In the genomic region with DNA sequence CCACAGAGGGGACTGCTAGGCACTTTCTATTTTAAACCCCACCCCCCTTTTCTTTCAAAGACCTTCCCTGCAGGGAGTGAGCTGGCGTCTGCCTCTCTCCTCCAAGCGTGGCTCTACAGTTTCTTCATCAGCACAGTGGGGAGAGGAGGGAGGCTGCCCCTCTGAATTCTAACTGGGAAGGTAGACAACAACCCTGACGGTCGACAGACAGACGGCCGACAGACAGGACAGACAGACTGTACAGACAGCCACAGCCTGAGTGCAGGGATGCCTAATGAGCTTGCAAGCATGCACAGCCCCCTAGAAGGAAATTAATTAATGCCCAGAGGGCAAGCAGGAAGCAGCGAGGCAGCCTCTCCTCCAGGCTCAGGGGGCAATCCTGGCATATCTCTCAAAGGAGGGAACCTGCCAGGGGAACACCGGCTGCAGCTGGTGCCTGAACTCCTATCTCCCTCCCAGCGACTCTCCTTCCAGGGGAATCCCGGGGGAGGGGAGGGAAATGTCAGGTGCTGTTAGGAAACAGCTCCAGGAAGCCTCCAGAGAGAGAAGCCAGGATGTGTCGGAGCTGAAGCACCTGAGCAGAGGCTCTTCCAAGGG, we compare ENCODE assay signal across 9 mouse cellular contexts. TPM values are rescaled to one million over a fixed set of nuclear protein-coding genes. Genes with fewer than 3 reads are reported as not detected.
DNase-seq lines count a peak whose midpoint lies in the region; ATAC-seq and TF ChIP-seq lines count a peak whose summit lies in the region.
"Had no signal": no experiment of that assay in that cellular context is flagged by ENCODE, and none has a peak within 500 bp of the region (broad histone marks: within the 10 kb centered on the region; RNA-seq: fewer than 3 reads in every experiment).

No protein-coding gene starts in this region.

- no peaks in the 10 kb centered on the region for H3K27me3 ChIP-seq in liver, embryonic 12.5 days (replicated peaks)
- no peaks in the 10 kb centered on the region for H3K27me3 ChIP-seq in forebrain, embryonic 11.5 days (ENCODE audit: control insufficient read depth, insufficient read depth, low read length)
- no peaks in the 10 kb centered on the region for H3K27me3 ChIP-seq in intestine, postnatal 0 days (replicated peaks; ENCODE audit: control insufficient read depth, insufficient read depth, low read length)
- no peaks in the 10 kb centered on the region for H3K27me3 ChIP-seq in small intestine, adult 2 months (ENCODE audit: control insufficient read depth, insufficient read depth, low read length)
- H3K27me3 ChIP-seq: liver, embryonic 15.5 days had no signal

- H3K36me3 ChIP-seq in liver, embryonic 12.5 days = no peaks in the 10 kb centered on the region
- H3K36me3 ChIP-seq in forebrain, embryonic 11.5 days (ENCODE audit: control insufficient read depth, insufficient read depth, low read length) = no peaks in the 10 kb centered on the region
- no peaks in the 10 kb centered on the region for H3K36me3 ChIP-seq in intestine, postnatal 0 days (ENCODE audit: control insufficient read depth, insufficient read depth)
- H3K36me3 ChIP-seq in small intestine, adult 2 months (ENCODE audit: control insufficient read depth, insufficient read depth, low read length) = no peaks in the 10 kb centered on the region
- H3K36me3 ChIP-seq: liver, embryonic 15.5 days had no signal

- 0 out of 2 replicates have a peak overlapping the region, but pooled peaks have one; percentile 8 for H3K4me3 ChIP-seq in liver, embryonic 12.5 days
- H3K4me3 ChIP-seq in forebrain, embryonic 11.5 days (ENCODE audit: low read depth, low read length) = 0 out of 2 replicates have a peak overlapping the region, but pooled peaks have one; percentile 1
- no peak overlapping the region for H3K4me3 ChIP-seq in intestine, postnatal 0 days (ENCODE audit: low read depth, low read length)
- no peak overlapping the region for H3K4me3 ChIP-seq in small intestine, adult 2 months (ENCODE audit: low read depth, low read length)
- H3K4me3 ChIP-seq: liver, embryonic 15.5 days had no signal

- TF ChIP-seq POLR2A in small intestine, adult 2 months (IDR thresholded peaks at IDR 0.05; ENCODE audit: low read depth, low read length) = no peak

- ATAC-seq in liver, embryonic 12.5 days = no peak
- peak; percentile 84 for ATAC-seq in forebrain, embryonic 11.5 days (replicated peaks; ENCODE audit: low FRiP score)
- peak; percentile 18 for ATAC-seq in intestine, postnatal 0 days
- ATAC-seq in megakaryocyte-erythroid progenitor cell, adult 5-6 weeks (replicated peaks; ENCODE audit: low FRiP score, low TSS enrichment, poor library complexity, severe bottlenecking) = no peak

- no peak for DNase-seq in liver
- DNase-seq in forebrain, embryonic 11.5 days (ENCODE audit: low spot score) = peak; percentile 75
- no peak for DNase-seq in spleen, adult 12 weeks (ENCODE audit: low spot score)
- DNase-seq in cerebellum, adult 9-11 months = no peak

- peak overlapping the region; percentile 58 for H3K4me2 ChIP-seq in liver, embryonic 12.5 days
- peak overlapping the region; percentile 41 for H3K4me2 ChIP-seq in forebrain, embryonic 11.5 days (ENCODE audit: low read depth, low read length, severe bottlenecking)
- peak overlapping the region; percentile 28 for H3K4me2 ChIP-seq in intestine, postnatal 0 days (replicated peaks; ENCODE audit: low read depth)

- no peak for TF ChIP-seq CTCF in intestine, postnatal 0 days (IDR thresholded peaks at IDR 0.05; ENCODE audit: low read depth)
- TF ChIP-seq CTCF in small intestine, adult 2 months (IDR thresholded peaks at IDR 0.05; ENCODE audit: extremely low read depth, insufficient read length, insufficient replicate concordance, low read depth, low read length) = no peak

- peak overlapping the region; percentile 28; the same call in 1 of the 2 replicates for H3K9ac ChIP-seq in liver, embryonic 12.5 days
- peak overlapping the region; percentile 47 for H3K9ac ChIP-seq in forebrain, embryonic 11.5 days (ENCODE audit: low read length)
- H3K9ac ChIP-seq in intestine, postnatal 0 days (ENCODE audit: low read depth, low read length) = 0 out of 2 replicates have a peak overlapping the region, but pooled peaks have one; percentile 7
- H3K9ac ChIP-seq: liver, embryonic 15.5 days had no signal

- WGBS in liver, embryonic 12.5 days (ENCODE audit: insufficient replicate concordance) = 8% methylated on average over 11 of the region's 11 CpGs
- 3% methylated on average over 11 of the region's 11 CpGs for WGBS in forebrain, embryonic 11.5 days
- 8% methylated on average over 11 of the region's 11 CpGs for WGBS in intestine, postnatal 0 days
- 16% methylated on average over 11 of the region's 11 CpGs for WGBS in small intestine, adult 2 months

- no peak overlapping the region for H3K27ac ChIP-seq in liver, embryonic 12.5 days
- H3K27ac ChIP-seq in forebrain, embryonic 11.5 days (ENCODE audit: low read depth, low read length) = peak overlapping the region; percentile 74
- peak overlapping the region; percentile 86 for H3K27ac ChIP-seq in intestine, postnatal 0 days (ENCODE audit: low read depth, low read length)
- peak overlapping the region; percentile 88 for H3K27ac ChIP-seq in small intestine, adult 2 months (ENCODE audit: insufficient read depth, low read depth, low read length)
- H3K27ac ChIP-seq: liver, embryonic 15.5 days had no signal

- no peaks in the 10 kb centered on the region for H3K9me3 ChIP-seq in liver, embryonic 12.5 days (replicated peaks)
- no peaks in the 10 kb centered on the region for H3K9me3 ChIP-seq in forebrain, embryonic 11.5 days (ENCODE audit: control insufficient read depth, low read length)
- no peaks in the 10 kb centered on the region for H3K9me3 ChIP-seq in intestine, postnatal 0 days (ENCODE audit: control insufficient read depth)
- H3K9me3 ChIP-seq: liver, embryonic 15.5 days had no signal

- H3K4me1 ChIP-seq in liver, embryonic 12.5 days = peaks cover 44% of the 10 kb centered on the region
- peaks cover 28% of the 10 kb centered on the region for H3K4me1 ChIP-seq in forebrain, embryonic 11.5 days (replicated peaks; ENCODE audit: control insufficient read depth, insufficient read depth, low read length)
- H3K4me1 ChIP-seq in intestine, postnatal 0 days (replicated peaks; ENCODE audit: control insufficient read depth, insufficient read depth, low read length) = peaks cover 21% of the 10 kb centered on the region
- peaks cover 27% of the 10 kb centered on the region; the same call in 1 of the 2 replicates for H3K4me1 ChIP-seq in small intestine, adult 2 months (ENCODE audit: control insufficient read depth, insufficient read depth, insufficient read length, low read length)

RNA-seq across cellular contexts. Expression of a gene that starts 18.0 kb away (rescaled TPM):
- 3.4 and 3.7 TPM in 2 replicates for polyA plus RNA-seq in liver, embryonic 12.5 days (2016; fragmentation: Nextera tagmentation; extraction: Ambion mirVana)
- 14.3 and 20.7 TPM in 2 replicates for polyA plus RNA-seq in forebrain, embryonic 11.5 days (2014; fragmentation: Nextera tagmentation; extraction: Ambion mirVana)
- polyA plus RNA-seq in intestine, postnatal 0 days (2015; fragmentation: Nextera tagmentation; extraction: Ambion mirVana) = 31.9 and 32.3 TPM in 2 replicates
- 40.6 and 109 TPM in 2 replicates for polyA plus RNA-seq in small intestine, adult 2 months (2012; rRNA removed)
- total RNA-seq in megakaryocyte-erythroid progenitor cell, adult 5-6 weeks (2014; fragmentation: Nextera tagmentation) = 2.1 and 3.1 TPM in 2 replicates
- 0.99 and 1.8 TPM in 2 replicates for total RNA-seq in megakaryocyte-erythroid progenitor cell, adult 5-6 weeks (2017)

RNA-seq across cellular contexts. Expression of a gene that starts 18.1 kb away (rescaled TPM):
- 15.0 and 17.0 TPM in 2 replicates for polyA plus RNA-seq in liver, embryonic 12.5 days (2016; fragmentation: Nextera tagmentation; extraction: Ambion mirVana)
- polyA plus RNA-seq in forebrain, embryonic 11.5 days (2014; fragmentation: Nextera tagmentation; extraction: Ambion mirVana) = 37.8 and 41.1 TPM in 2 replicates
- 62.2 and 67.7 TPM in 2 replicates for polyA plus RNA-seq in intestine, postnatal 0 days (2015; fragmentation: Nextera tagmentation; extraction: Ambion mirVana)
- polyA plus RNA-seq in small intestine, adult 2 months (2012; rRNA removed) = 20.0 and 26.4 TPM in 2 replicates
- 16.4 and 29.7 TPM in 2 replicates for total RNA-seq in megakaryocyte-erythroid progenitor cell, adult 5-6 weeks (2014; fragmentation: Nextera tagmentation)
- total RNA-seq in megakaryocyte-erythroid progenitor cell, adult 5-6 weeks (2017) = 9.1 and 14.8 TPM in 2 replicates

RNA-seq across cellular contexts. Expression of a gene that starts 56.0 kb away (rescaled TPM):
- polyA plus RNA-seq in liver, embryonic 12.5 days (2016; fragmentation: Nextera tagmentation; extraction: Ambion mirVana) = 8.0 and 9.0 TPM in 2 replicates
- 3.0 and 3.1 TPM in 2 replicates for polyA plus RNA-seq in forebrain, embryonic 11.5 days (2014; fragmentation: Nextera tagmentation; extraction: Ambion mirVana)
- 6.0 and 6.3 TPM in 2 replicates for polyA plus RNA-seq in intestine, postnatal 0 days (2015; fragmentation: Nextera tagmentation; extraction: Ambion mirVana)
- polyA plus RNA-seq in small intestine, adult 2 months (2012; rRNA removed) = 4.0 and 4.7 TPM in 2 replicates
- 31.3 and 45.4 TPM in 2 replicates for total RNA-seq in megakaryocyte-erythroid progenitor cell, adult 5-6 weeks (2014; fragmentation: Nextera tagmentation)
- 12.2 and 25.6 TPM in 2 replicates for total RNA-seq in megakaryocyte-erythroid progenitor cell, adult 5-6 weeks (2017)

Comparison
In these comparisons a context has a peak if more than half of its experiments do, and no peak if none do; other contexts are left out.
1. ATAC-seq: peak in forebrain, embryonic 11.5 days (single experiment) and intestine, postnatal 0 days (single experiment); none in liver, embryonic 12.5 days (single experiment) and megakaryocyte-erythroid progenitor cell, adult 5-6 weeks (single experiment).
2. H3K4me3 ChIP-seq: peak in liver, embryonic 12.5 days (single experiment) and forebrain, embryonic 11.5 days (single experiment); none in intestine, postnatal 0 days (single experiment) and small intestine, adult 2 months (single experiment).
3. Peak in every context shown above with its lines, with median percentiles within 50 percentile points of each other: H3K4me2 ChIP-seq and H3K9ac ChIP-seq.